Mouse (Mus musculus) MEL (cell line): Measurements from ENCODE around the gene Tiam1. TPM values are rescaled to one million over a fixed set of nuclear protein-coding genes. Genes with fewer than 3 reads are reported as not detected.
A peak's percentile ranks its signal among the peaks of the same experiment; 100 is the strongest.

Source experiments
- DNase-seq: peaks from one replicate; pipeline ENCODE4 v3.0.0; 2011; ENCODE audit warnings: low read depth, low spot score
- H3K27ac ChIP-seq: 2 replicates; pipeline ENCODE4 v1.5.1; 2012; ENCODE audit warnings: low read depth, mild to moderate bottlenecking, control low read depth, low read length, moderate library complexity; ENCODE audit not compliant: control insufficient read depth
- H3K27me3 ChIP-seq, 2 experiments: fragments of 150-350 bp in 1 of 2; sonication (generic) in 1 of 2; 2 replicates each; pipeline ENCODE4 v1.6.1; 2012; ENCODE audit warnings: low read length in 2 of 2, mild to moderate bottlenecking in 2 of 2, improper control_type of control experiment in 1 of 2, moderate library complexity in 1 of 2; ENCODE audit not compliant: insufficient read depth in 2 of 2, control insufficient read depth in 1 of 2
- H3K36me3 ChIP-seq, 2 experiments: 2 replicates each; pipeline ENCODE4 v1.6.1; 2012 to 2014; ENCODE audit warnings: low read length in 2 of 2, improper control_type of control experiment in 1 of 2, inconsistent platforms in 1 of 2, mild to moderate bottlenecking in 1 of 2; ENCODE audit not compliant: insufficient read depth in 2 of 2, control insufficient read depth in 1 of 2
- H3K4me1 ChIP-seq, 2 experiments: fragments of 150-350 bp in 1 of 2; sonication (generic) in 1 of 2; 2 replicates each; pipeline ENCODE4 v1.6.1; 2012; ENCODE audit warnings: low read length in 2 of 2, improper control_type of control experiment in 1 of 2, mild to moderate bottlenecking in 1 of 2; ENCODE audit not compliant: insufficient read depth in 2 of 2, control insufficient read depth in 1 of 2
- H3K4me3 ChIP-seq, 2 experiments: fragments of 150-350 bp in 1 of 2; sonication (generic) in 1 of 2; 2 replicates each; pipeline ENCODE4 v1.5.1; 2012; ENCODE audit warnings: low read depth in 2 of 2, low read length in 2 of 2, mild to moderate bottlenecking in 2 of 2, moderate library complexity in 2 of 2, control low read depth in 1 of 2, improper control_type of control experiment in 1 of 2; ENCODE audit not compliant: control insufficient read depth in 1 of 2, insufficient read depth in 1 of 2
- H3K79me2 ChIP-seq: 2 replicates; pipeline ENCODE4 v1.6.1; 2012; ENCODE audit warnings: mild to moderate bottlenecking, low read length, moderate library complexity; ENCODE audit not compliant: control insufficient read depth, poor library complexity, insufficient read depth
- H3K9ac ChIP-seq: 2 replicates; pipeline ENCODE4 v1.6.1; 2012; ENCODE audit warnings: low read depth, mild to moderate bottlenecking, control low read depth, low read length, moderate library complexity; ENCODE audit not compliant: control insufficient read depth, poor library complexity, severe bottlenecking
- H3K9me3 ChIP-seq: fragments of 150-350 bp; sonication (generic); replicated peaks from 2 replicates; pipeline ENCODE4 v1.6.1; 2012; ENCODE audit warnings: mild to moderate bottlenecking, low read length, improper control_type of control experiment, moderate library complexity; ENCODE audit not compliant: insufficient read depth
- BHLHE40 ChIP-seq: IDR thresholded peaks from 2 replicates; pipeline ENCODE4 v1.6.1; 2012; ENCODE audit warnings: low read depth, mild to moderate bottlenecking, inconsistent platforms, low read length, improper control_type of control experiment, borderline replicate concordance
- CHD1 ChIP-seq: IDR thresholded peaks from 2 replicates; pipeline ENCODE4 v1.6.1; 2012; ENCODE audit warnings: low read depth, mild to moderate bottlenecking, inconsistent platforms, low read length, improper control_type of control experiment
- CHD2 ChIP-seq: IDR thresholded peaks from 2 replicates; pipeline ENCODE4 v1.6.1; 2011; ENCODE audit warnings: low read length, improper control_type of control experiment
- CTCF ChIP-seq, 3 experiments: IDR thresholded peaks in 2 of 3; conservative IDR thresholded peaks in 1 of 3; 2 replicates each; pipeline ENCODE4 v1.5.1; 2011 to 2012; ENCODE audit warnings: low read length in 3 of 3, low read depth in 2 of 3, mild to moderate bottlenecking in 2 of 3, improper control_type of control experiment in 1 of 3, inconsistent platforms in 1 of 3, mixed read lengths in 1 of 3, moderate library complexity in 1 of 3; ENCODE audit not compliant: control insufficient read depth in 1 of 3, insufficient read depth in 1 of 3, poor library complexity in 1 of 3, severe bottlenecking in 1 of 3
- E2F4 ChIP-seq: IDR thresholded peaks from 2 replicates; pipeline ENCODE4 v1.6.1; 2011; ENCODE audit warnings: low read depth, low read length, improper control_type of control experiment, borderline replicate concordance
- ELF1 ChIP-seq: IDR thresholded peaks from 2 replicates; pipeline ENCODE4 v1.6.1; 2014; ENCODE audit warnings: low read depth, mild to moderate bottlenecking, inconsistent platforms, low read length, improper control_type of control experiment, moderate library complexity
- EP300 ChIP-seq, 2 experiments: IDR thresholded peaks; 2 replicates each; pipeline ENCODE4 v1.6.1; 2011; ENCODE audit warnings: improper control_type of control experiment in 2 of 2, low read length in 2 of 2, low read depth in 1 of 2, mild to moderate bottlenecking in 1 of 2
- ETS1 ChIP-seq: IDR thresholded peaks from 2 replicates; pipeline ENCODE4 v1.6.1; 2012; ENCODE audit warnings: low read depth, mild to moderate bottlenecking, inconsistent platforms, low read length, improper control_type of control experiment, moderate library complexity
- GATA1 ChIP-seq: IDR thresholded peaks from 2 replicates; pipeline ENCODE4 v1.6.1; 2011; ENCODE audit warnings: low read depth, low read length, improper control_type of control experiment
- HCFC1 ChIP-seq: IDR thresholded peaks from 2 replicates; pipeline ENCODE4 v1.6.1; 2012; ENCODE audit warnings: low read depth, mild to moderate bottlenecking, inconsistent platforms, low read length, improper control_type of control experiment, moderate library complexity
- JUND ChIP-seq: IDR thresholded peaks from 2 replicates; pipeline ENCODE4 v1.6.1; 2011; ENCODE audit warnings: low read depth, mild to moderate bottlenecking, improper control_type of control experiment, low read length
- KAT2A ChIP-seq: conservative IDR thresholded peaks from 2 replicates; pipeline ENCODE4 v1.6.1; 2012; ENCODE audit warnings: low read depth, low read length, improper control_type of control experiment, inconsistent platforms
- MAFK ChIP-seq: IDR thresholded peaks from 2 replicates; pipeline ENCODE4 v1.6.1; 2011; ENCODE audit warnings: low read depth, mild to moderate bottlenecking, low read length, improper control_type of control experiment, borderline replicate concordance
- MAX ChIP-seq: IDR thresholded peaks from 2 replicates; pipeline ENCODE4 v1.6.1; 2011; ENCODE audit warnings: low read length, improper control_type of control experiment
- MAZ ChIP-seq: IDR thresholded peaks from 2 replicates; pipeline ENCODE4 v1.6.1; 2012; ENCODE audit warnings: low read depth, mild to moderate bottlenecking, inconsistent platforms, low read length, improper control_type of control experiment
- MEF2A ChIP-seq: IDR thresholded peaks from 2 replicates; pipeline ENCODE4 v1.6.1; 2014; ENCODE audit warnings: low read depth, mild to moderate bottlenecking, inconsistent platforms, low read length, improper control_type of control experiment; ENCODE audit not compliant: poor library complexity, insufficient replicate concordance, severe bottlenecking; ENCODE audit errors: extremely low read depth
- MXI1 ChIP-seq: IDR thresholded peaks from 2 replicates; pipeline ENCODE4 v1.6.1; 2011; ENCODE audit warnings: mild to moderate bottlenecking, low read depth, low read length, improper control_type of control experiment
- MYB ChIP-seq: IDR thresholded peaks from 2 replicates; pipeline ENCODE4 v1.6.1; 2011; ENCODE audit warnings: mild to moderate bottlenecking, low read depth, low read length, improper control_type of control experiment
- MYC ChIP-seq: IDR thresholded peaks from 2 replicates; pipeline ENCODE4 v1.6.1; 2011; ENCODE audit warnings: low read depth, mild to moderate bottlenecking, low read length, improper control_type of control experiment, moderate library complexity
- NELFE ChIP-seq: IDR thresholded peaks from 2 replicates; pipeline ENCODE4 v1.6.1; 2011; ENCODE audit warnings: low read depth, low read length, improper control_type of control experiment
- NRF1 ChIP-seq: IDR thresholded peaks from 2 replicates; pipeline ENCODE4 v1.6.1; 2014; ENCODE audit warnings: low read depth, mild to moderate bottlenecking, inconsistent platforms, low read length, improper control_type of control experiment, moderate library complexity; ENCODE audit not compliant: poor library complexity, insufficient read depth, severe bottlenecking
- POLR2A ChIP-seq, 2 experiments: IDR thresholded peaks; 2 replicates each; pipeline ENCODE4 v1.6.1; 2011 to 2012; ENCODE audit warnings: low read length in 2 of 2, mild to moderate bottlenecking in 2 of 2, control low read depth in 1 of 2, improper control_type of control experiment in 1 of 2, low read depth in 1 of 2, moderate library complexity in 1 of 2; ENCODE audit not compliant: control insufficient read depth in 1 of 2, insufficient read depth in 1 of 2, poor library complexity in 1 of 2
- POLR2AphosphoS2 ChIP-seq: IDR thresholded peaks from 2 replicates; pipeline ENCODE4 v1.6.1; 2011; ENCODE audit warnings: low read length, improper control_type of control experiment
- POLR2AphosphoS5 ChIP-seq: IDR thresholded peaks from 2 replicates; pipeline ENCODE4 v1.6.1; 2012; ENCODE audit warnings: low read depth, borderline replicate concordance, mild to moderate bottlenecking, inconsistent platforms, low read length, moderate library complexity, mixed read lengths
- RAD21 ChIP-seq: IDR thresholded peaks from 2 replicates; pipeline ENCODE4 v1.6.1; 2011; ENCODE audit warnings: mild to moderate bottlenecking, low read depth, low read length, improper control_type of control experiment
- RCOR1 ChIP-seq: IDR thresholded peaks from 2 replicates; pipeline ENCODE4 v1.6.1; 2012; ENCODE audit warnings: low read depth, mild to moderate bottlenecking, inconsistent platforms, low read length, improper control_type of control experiment
- SIN3A ChIP-seq: IDR thresholded peaks from 2 replicates; pipeline ENCODE4 v1.6.1; 2012; ENCODE audit warnings: low read length, improper control_type of control experiment, inconsistent platforms
- SMC3 ChIP-seq: IDR thresholded peaks from 2 replicates; pipeline ENCODE4 v1.6.1; 2011; ENCODE audit warnings: low read depth, low read length, improper control_type of control experiment
- TAL1 ChIP-seq: IDR thresholded peaks from 2 replicates; pipeline ENCODE4 v1.6.1; 2012; ENCODE audit warnings: mild to moderate bottlenecking, inconsistent platforms, low read length, moderate library complexity, mixed read lengths
- TBP ChIP-seq: IDR thresholded peaks from 2 replicates; pipeline ENCODE4 v1.8.0; 2011; ENCODE audit warnings: low read depth, low read length, improper control_type of control experiment
- TCF12 ChIP-seq: IDR thresholded peaks from 2 replicates; pipeline ENCODE4 v1.6.1; 2014; ENCODE audit warnings: low read depth, mild to moderate bottlenecking, inconsistent platforms, low read length, improper control_type of control experiment, moderate library complexity
- UBTF ChIP-seq: IDR thresholded peaks from 2 replicates; pipeline ENCODE4 v1.6.1; 2012; ENCODE audit warnings: low read depth, mild to moderate bottlenecking, inconsistent platforms, low read length, improper control_type of control experiment, moderate library complexity, borderline replicate concordance; ENCODE audit not compliant: insufficient read depth
- USF1 ChIP-seq: IDR thresholded peaks from 2 replicates; pipeline ENCODE4 v1.6.1; 2014; ENCODE audit warnings: low read depth, mild to moderate bottlenecking, inconsistent platforms, low read length, improper control_type of control experiment, moderate library complexity
- USF2 ChIP-seq, 2 experiments: IDR thresholded peaks; 2 replicates each; pipeline ENCODE4 v1.6.1; 2011 to 2012; ENCODE audit warnings: improper control_type of control experiment in 2 of 2, low read length in 2 of 2, borderline replicate concordance in 1 of 2, inconsistent platforms in 1 of 2, low read depth in 1 of 2, mild to moderate bottlenecking in 1 of 2; ENCODE audit not compliant: insufficient read depth in 1 of 2
- ZC3H11A ChIP-seq: IDR thresholded peaks from 2 replicates; pipeline ENCODE4 v1.6.1; 2012; ENCODE audit warnings: low read depth, mild to moderate bottlenecking, inconsistent platforms, low read length, improper control_type of control experiment
- ZKSCAN1 ChIP-seq: IDR thresholded peaks from 2 replicates; pipeline ENCODE4 v1.6.1; 2012; ENCODE audit warnings: low read depth, mild to moderate bottlenecking, inconsistent platforms, low read length, improper control_type of control experiment, moderate library complexity
- ZMIZ1 ChIP-seq: IDR thresholded peaks from 2 replicates; pipeline ENCODE4 v1.6.1; 2012; ENCODE audit warnings: low read depth, mild to moderate bottlenecking, inconsistent platforms, low read length, improper control_type of control experiment, moderate library complexity
- ZNF384 ChIP-seq: IDR thresholded peaks from 2 replicates; pipeline ENCODE4 v1.6.1; 2012; ENCODE audit warnings: low read depth, mild to moderate bottlenecking, inconsistent platforms, low read length, improper control_type of control experiment
- polyA plus RNA-seq, 2 experiments: library from polyadenylated mRNA; stranded (reverse) in 1 of 2; unstranded in 1 of 2; fragments of >175 nt in 1 of 2; fragments of >200 nt in 1 of 2; gene quantifications; 2 replicates each; pipeline versions ENCODE4 v1.2.1 to v1.2.4; 2012; ENCODE audit warnings: low replicate concordance in 2 of 2, low read depth in 1 of 2; ENCODE audit not compliant: insufficient read length in 2 of 2, insufficient read depth in 1 of 2, missing spikeins in 1 of 2
- total RNA-seq: library from RNA; depleted of rRNA; stranded (reverse); fragments of 300-350 nt; gene quantifications from 2 replicates; pipeline ENCODE4 v1.2.3, GENCODE M21; 2012

The Tiam1 gene
- total and polyA plus RNA-seq, 3 experiments, result 15.0 to 23.9 (median 19.9) TPM

DNA sequence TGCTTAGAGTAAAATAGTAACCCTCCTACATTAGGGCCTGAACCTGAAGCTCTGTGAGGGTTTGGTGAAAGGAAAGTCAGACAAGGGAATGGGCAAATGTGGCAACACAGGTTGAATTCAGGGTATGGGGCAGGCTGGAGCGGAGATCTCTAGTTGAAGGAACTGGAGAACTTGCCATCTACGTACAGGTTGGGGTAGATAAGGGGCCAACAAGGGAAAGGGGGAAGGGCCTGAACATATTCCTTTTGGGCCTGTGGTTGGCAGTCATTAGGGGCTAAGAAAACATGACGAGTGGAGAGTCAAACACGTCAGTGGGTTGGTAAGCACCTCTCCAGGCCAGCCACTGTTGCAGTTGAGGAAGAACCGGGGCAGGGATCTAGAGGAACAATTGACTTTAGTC, 36.3 kb upstream of the Tiam1 start:
- Histone ChIP-seq H3K79me2 (no peaks in the 10 kb centered on the region), H3K4me3 (no peak overlapping the region), H3K9me3 (no peaks in the 10 kb centered on the region), H3K27ac (peak overlapping the region; percentile 77), H3K4me1 (peaks cover 32 to 55% of the 10 kb centered on the region in 2 experiments), H3K36me3 (peaks cover 0 to 49% of the 10 kb centered on the region in 2 experiments; a peak in 2 of 4 replicates), H3K27me3 (no peaks in the 10 kb centered on the region), H3K9ac (peak overlapping the region; percentile 45)
- peak; percentile 73 for DNase-seq
- no peak for TF ChIP-seq E2F4
- TF ChIP-seq RCOR1, result no peak
- TF ChIP-seq MAZ, result no peak
- TF ChIP-seq EP300 (IDR thresholded peaks at IDR 0.05; ENCODE audit: low read depth in 1 of 2, low read length in 2 of 2), result peak; percentile 40 to 68; a peak in 3 of 4 replicates
- TF ChIP-seq UBTF, result no peak
- no peak for TF ChIP-seq MEF2A
- no peak for TF ChIP-seq CHD2
- TF ChIP-seq CTCF (IDR thresholded peaks at IDR 0.05 in 2 of 3, conservative IDR thresholded peaks at IDR 0.05 in 1 of 3; ENCODE audit: control insufficient read depth in 1 of 3, insufficient read depth in 1 of 3, low read depth in 2 of 3, low read length in 3 of 3, poor library complexity in 1 of 3, severe bottlenecking in 1 of 3), result no peak
- no peak for TF ChIP-seq SMC3
- TF ChIP-seq KAT2A, result no peak
- no peak for TF ChIP-seq JUND
- no peak for TF ChIP-seq ZMIZ1
- no peak for TF ChIP-seq ZNF384
- no peak for TF ChIP-seq MXI1
- no peak for TF ChIP-seq NRF1
- TF ChIP-seq ZC3H11A, result no peak
- TF ChIP-seq TCF12, result peak; percentile 59
- TF ChIP-seq GATA1, result peak; percentile 66
- no peak for TF ChIP-seq NELFE
- TF ChIP-seq POLR2AphosphoS5, result no peak
- TF ChIP-seq RAD21, result no peak
- no peak for TF ChIP-seq HCFC1
- no peak for TF ChIP-seq MAX
- no peak for TF ChIP-seq ELF1
- no peak for TF ChIP-seq BHLHE40
- no peak for TF ChIP-seq TBP
- TF ChIP-seq ETS1, result 0 out of 2 replicates have a peak, but pooled peaks have one; percentile 37
- no peak for TF ChIP-seq POLR2A (IDR thresholded peaks at IDR 0.05; ENCODE audit: control insufficient read depth in 1 of 2, insufficient read depth in 1 of 2, low read depth in 1 of 2, low read length in 2 of 2, poor library complexity in 1 of 2)
- no peak for TF ChIP-seq CHD1
- no peak for TF ChIP-seq MYB
- TF ChIP-seq ZKSCAN1, result no peak
- peak; percentile 23; the same call in 1 of the 2 replicates for TF ChIP-seq TAL1
- TF ChIP-seq POLR2AphosphoS2, result no peak
- TF ChIP-seq SIN3A, result peak; percentile 47; the same call in 1 of the 2 replicates
- TF ChIP-seq USF2 (IDR thresholded peaks at IDR 0.05; ENCODE audit: borderline replicate concordance in 1 of 2, insufficient read depth in 1 of 2, low read depth in 1 of 2, low read length in 2 of 2), result no peak
- no peak for TF ChIP-seq MAFK
- no peak for TF ChIP-seq USF1
- no peak for TF ChIP-seq MYC
